Mouse (Mus musculus) lung, postnatal 10 days (tissue): ENCODE data around the gene Sult2a2.
"Not testable (repeated sequence)": the region's sequence is repeated elsewhere in the genome, so short reads cannot be mapped to it uniquely, and the experiment has no call there.

Experiments used
- DNase-seq: peaks from one replicate; pipeline ENCODE4 v3.0.0; 2021

Gene Sult2a2

GRCm38 (mm10) chr7:13733205-13733604 lies at the start of gene Sult2a2:
TSS of gene Sult2a2 (plus strand) at chr7:13733505.
- not testable (repeated sequence) for DNase-seq

GRCm38 (mm10) chr7:13813913-13814312 lies 80.6 kb downstream of the Sult2a2 start:
- no peak for DNase-seq
